Mouse (Mus musculus): ENCODE measurements around the gene B4galnt3. TPM values are rescaled to one million over a fixed set of nuclear protein-coding genes. Genes with fewer than 3 reads are reported as not detected.

B4galnt3 gene
- total and polyA plus RNA-seq, 2 experiments from 2014 or later, result 0.31 to 1.5 TPM

DNA sequence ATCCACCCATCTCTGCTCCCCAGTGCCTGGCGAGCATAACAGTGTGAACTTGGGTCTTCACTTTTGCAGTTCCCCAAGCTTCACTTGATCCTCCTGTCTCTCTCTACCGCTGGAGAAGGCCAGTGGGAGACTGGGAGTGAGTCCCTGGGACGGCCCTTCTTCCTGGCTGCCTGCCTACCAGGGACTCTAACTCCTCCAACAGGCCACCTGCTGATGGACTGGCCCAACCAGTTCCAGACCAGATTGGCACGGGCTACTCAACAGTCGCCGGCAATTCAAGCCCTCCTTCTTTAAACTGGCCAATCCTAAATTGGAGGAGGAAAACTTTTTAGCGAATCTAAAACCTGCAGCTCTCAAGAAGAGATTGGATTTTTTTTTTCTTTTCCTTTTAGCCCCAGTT, 99.4 kb downstream of the B4galnt3 start:
- H3K4me2 ChIP-seq (ENCODE audit: low read depth, low read length), result no peak overlapping the region
- ATAC-seq, result no peak
- 32% methylated on average over 7 of the region's 7 CpGs for WGBS
- H3K9ac ChIP-seq (replicated peaks; ENCODE audit: low read length), result no peak overlapping the region
- H3K4me3 ChIP-seq (ENCODE audit: low read length), result no peak overlapping the region
- DNase-seq (ENCODE audit: low spot score), result no peak
- no peaks in the 10 kb centered on the region for H3K9me3 ChIP-seq (ENCODE audit: low read length)
- H3K4me1 ChIP-seq (ENCODE audit: insufficient read depth, low read length), result no peaks in the 10 kb centered on the region
- H3K36me3 ChIP-seq (ENCODE audit: insufficient read depth, low read length), result no peaks in the 10 kb centered on the region
- no peak overlapping the region for H3K27ac ChIP-seq
- no peak for TF ChIP-seq CTCF (IDR thresholded peaks at IDR 0.05; ENCODE audit: low read depth)
- no peaks in the 10 kb centered on the region for H3K27me3 ChIP-seq (ENCODE audit: insufficient read depth, low read length)

GRCm38 (mm10) chr6:120194305-120194704, 100.1 kb downstream of the B4galnt3 start:
- Histone ChIP-seq H3K27ac (no peak overlapping the region), H3K9ac (replicated peaks; ENCODE audit: low read length) (no peak overlapping the region), H3K4me3 (ENCODE audit: low read length) (no peak overlapping the region), H3K4me2 (ENCODE audit: low read depth, low read length) (no peak overlapping the region), H3K9me3 (ENCODE audit: low read length) (no peaks in the 10 kb centered on the region), H3K36me3 (ENCODE audit: insufficient read depth, low read length) (no peaks in the 10 kb centered on the region), H3K4me1 (ENCODE audit: insufficient read depth, low read length) (no peaks in the 10 kb centered on the region), H3K27me3 (ENCODE audit: insufficient read depth, low read length) (no peaks in the 10 kb centered on the region)
- 45% methylated on average over 10 of the region's 10 CpGs for WGBS
- no peak for TF ChIP-seq CTCF (IDR thresholded peaks at IDR 0.05; ENCODE audit: low read depth)
- DNase-seq (ENCODE audit: low spot score), result no peak
- no peak for ATAC-seq

GRCm38 (mm10) chr6:120193793-120194192, 100.6 kb downstream of the B4galnt3 start:
- no peak for TF ChIP-seq CTCF (IDR thresholded peaks at IDR 0.05; ENCODE audit: low read depth)
- H3K4me3 ChIP-seq (ENCODE audit: low read length), result no peak overlapping the region
- no peaks in the 10 kb centered on the region for H3K36me3 ChIP-seq (ENCODE audit: insufficient read depth, low read length)
- ATAC-seq (no peak), DNase-seq (ENCODE audit: low spot score) (no peak)
- H3K9me3 ChIP-seq (ENCODE audit: low read length), result no peaks in the 10 kb centered on the region
- no peak overlapping the region for H3K27ac ChIP-seq
- no peaks in the 10 kb centered on the region for H3K4me1 ChIP-seq (ENCODE audit: insufficient read depth, low read length)
- no peak overlapping the region for H3K9ac ChIP-seq (replicated peaks; ENCODE audit: low read length)
- H3K27me3 ChIP-seq (ENCODE audit: insufficient read depth, low read length), result no peaks in the 10 kb centered on the region
- H3K4me2 ChIP-seq (ENCODE audit: low read depth, low read length), result no peak overlapping the region
- 75% methylated on average over 1 of the region's 1 CpGs for WGBS

GRCm38 (mm10) chr6:120193174-120193573, 101.2 kb downstream of the B4galnt3 start:
- peak; percentile 89 for TF ChIP-seq CTCF (IDR thresholded peaks at IDR 0.05; ENCODE audit: low read depth)
- H3K4me1 ChIP-seq (ENCODE audit: insufficient read depth, low read length), result no peaks in the 10 kb centered on the region
- 25% methylated on average over 5 of the region's 5 CpGs for WGBS
- no peaks in the 10 kb centered on the region for H3K36me3 ChIP-seq (ENCODE audit: insufficient read depth, low read length)
- peak; percentile 30; the same call in 1 of the 2 replicates for ATAC-seq
- no peak overlapping the region for H3K4me3 ChIP-seq (ENCODE audit: low read length)
- no peaks in the 10 kb centered on the region for H3K9me3 ChIP-seq (ENCODE audit: low read length)
- peak; percentile 83 for DNase-seq (ENCODE audit: low spot score)
- H3K27me3 ChIP-seq (ENCODE audit: insufficient read depth, low read length), result no peaks in the 10 kb centered on the region
- H3K27ac ChIP-seq, result no peak overlapping the region
- H3K9ac ChIP-seq (replicated peaks; ENCODE audit: low read length), result no peak overlapping the region
- H3K4me2 ChIP-seq (ENCODE audit: low read depth, low read length), result no peak overlapping the region

GRCm38 (mm10) chr6:120192211-120192870, 102.0 kb downstream of the B4galnt3 start:
- Histone ChIP-seq H3K27ac (no peak overlapping the region), H3K4me1 (ENCODE audit: insufficient read depth, low read length) (no peaks in the 10 kb centered on the region), H3K27me3 (ENCODE audit: insufficient read depth, low read length) (no peaks in the 10 kb centered on the region), H3K4me2 (ENCODE audit: low read depth, low read length) (no peak overlapping the region), H3K9ac (replicated peaks; ENCODE audit: low read length) (no peak overlapping the region), H3K4me3 (ENCODE audit: low read length) (no peak overlapping the region), H3K9me3 (ENCODE audit: low read length) (no peaks in the 10 kb centered on the region), H3K36me3 (ENCODE audit: insufficient read depth, low read length) (no peaks in the 10 kb centered on the region)
- no peak for TF ChIP-seq CTCF (IDR thresholded peaks at IDR 0.05; ENCODE audit: low read depth)
- peak; percentile 58 for DNase-seq (ENCODE audit: low spot score)
- WGBS, result 20% methylated on average over 14 of the region's 15 CpGs
- peak; percentile 24; the same call in 1 of the 2 replicates for ATAC-seq

DNA sequence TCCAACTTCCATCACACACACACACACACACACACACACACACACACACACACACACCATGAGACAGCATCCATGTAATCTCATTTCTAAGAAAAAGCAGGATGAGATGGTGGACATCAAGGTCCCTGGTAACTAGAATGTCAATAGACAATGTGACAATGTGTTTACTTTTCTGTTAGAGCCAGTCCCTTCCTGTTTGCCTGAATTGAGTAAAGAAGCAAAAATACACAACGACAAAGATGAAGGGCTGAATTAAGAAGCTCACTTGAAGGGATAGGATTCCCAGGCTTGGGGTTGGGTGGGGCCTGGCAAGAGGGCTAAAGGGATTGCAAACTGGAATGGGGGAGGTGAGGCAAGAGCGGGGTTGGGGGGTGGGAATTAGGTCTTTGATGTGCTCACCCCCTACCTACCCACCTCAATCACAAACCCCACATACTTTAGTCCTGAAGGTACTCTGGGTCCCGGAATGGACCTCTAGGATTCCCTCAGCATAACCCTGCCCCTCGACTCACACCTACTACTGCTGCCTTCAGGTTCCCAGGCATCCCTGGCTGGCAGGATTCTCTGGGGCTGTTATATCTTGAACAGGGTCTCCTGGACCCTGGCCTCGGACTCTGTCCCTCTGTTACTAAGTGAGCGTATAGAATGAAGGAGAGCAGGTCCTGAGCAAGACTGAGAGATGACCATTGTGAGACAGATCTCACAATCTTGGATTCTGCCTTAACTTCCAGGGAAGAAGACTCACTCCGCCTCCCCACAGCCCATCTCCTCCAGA, 102.8 kb downstream of the B4galnt3 start:
- no peaks in the 10 kb centered on the region for H3K9me3 ChIP-seq (ENCODE audit: low read length)
- H3K4me2 ChIP-seq (ENCODE audit: low read depth, low read length), result no peak overlapping the region
- no peaks in the 10 kb centered on the region for H3K36me3 ChIP-seq (ENCODE audit: insufficient read depth, low read length)
- no peaks in the 10 kb centered on the region for H3K4me1 ChIP-seq (ENCODE audit: insufficient read depth, low read length)
- WGBS, result 73% methylated on average over 7 of the region's 7 CpGs
- H3K27me3 ChIP-seq (ENCODE audit: insufficient read depth, low read length), result no peaks in the 10 kb centered on the region
- no peak for TF ChIP-seq CTCF (IDR thresholded peaks at IDR 0.05; ENCODE audit: low read depth)
- ATAC-seq, result no peak
- no peak overlapping the region for H3K27ac ChIP-seq
- no peak overlapping the region for H3K9ac ChIP-seq (replicated peaks; ENCODE audit: low read length)
- DNase-seq (ENCODE audit: low spot score), result no peak
- no peak overlapping the region for H3K4me3 ChIP-seq (ENCODE audit: low read length)

DNA sequence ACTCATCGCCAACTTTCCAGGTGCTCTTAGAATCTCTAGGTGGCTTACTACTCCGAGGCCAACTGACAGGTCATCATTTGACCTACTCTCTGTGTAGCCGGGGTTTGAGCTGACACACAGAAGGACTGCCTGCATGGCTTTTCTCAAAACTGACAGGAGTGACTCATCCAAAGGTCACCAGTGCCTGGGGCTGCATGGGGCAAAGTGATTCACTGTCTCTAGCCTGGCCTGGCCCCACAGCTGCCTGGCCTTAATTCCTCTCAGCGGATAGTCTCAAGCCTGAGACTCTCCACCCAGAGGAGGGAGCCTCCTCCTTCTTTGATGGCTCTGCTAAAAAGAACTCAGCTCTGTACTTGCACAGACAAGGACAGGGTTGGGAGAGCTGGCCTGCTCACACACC, 103.4 kb downstream of the B4galnt3 start:
- Histone ChIP-seq H3K27ac (no peak overlapping the region), H3K36me3 (ENCODE audit: insufficient read depth, low read length) (no peaks in the 10 kb centered on the region), H3K4me1 (ENCODE audit: insufficient read depth, low read length) (no peaks in the 10 kb centered on the region), H3K9ac (replicated peaks; ENCODE audit: low read length) (no peak overlapping the region), H3K27me3 (ENCODE audit: insufficient read depth, low read length) (no peaks in the 10 kb centered on the region), H3K9me3 (ENCODE audit: low read length) (no peaks in the 10 kb centered on the region), H3K4me2 (ENCODE audit: low read depth, low read length) (no peak overlapping the region), H3K4me3 (ENCODE audit: low read length) (no peak overlapping the region)
- ATAC-seq (no peak), DNase-seq (ENCODE audit: low spot score) (no peak)
- 87% methylated on average over 4 of the region's 4 CpGs for WGBS
- TF ChIP-seq CTCF (IDR thresholded peaks at IDR 0.05; ENCODE audit: low read depth), result no peak
